Comparison of ENCODE assay signal across 8 mouse cellular contexts in the genomic region with DNA sequence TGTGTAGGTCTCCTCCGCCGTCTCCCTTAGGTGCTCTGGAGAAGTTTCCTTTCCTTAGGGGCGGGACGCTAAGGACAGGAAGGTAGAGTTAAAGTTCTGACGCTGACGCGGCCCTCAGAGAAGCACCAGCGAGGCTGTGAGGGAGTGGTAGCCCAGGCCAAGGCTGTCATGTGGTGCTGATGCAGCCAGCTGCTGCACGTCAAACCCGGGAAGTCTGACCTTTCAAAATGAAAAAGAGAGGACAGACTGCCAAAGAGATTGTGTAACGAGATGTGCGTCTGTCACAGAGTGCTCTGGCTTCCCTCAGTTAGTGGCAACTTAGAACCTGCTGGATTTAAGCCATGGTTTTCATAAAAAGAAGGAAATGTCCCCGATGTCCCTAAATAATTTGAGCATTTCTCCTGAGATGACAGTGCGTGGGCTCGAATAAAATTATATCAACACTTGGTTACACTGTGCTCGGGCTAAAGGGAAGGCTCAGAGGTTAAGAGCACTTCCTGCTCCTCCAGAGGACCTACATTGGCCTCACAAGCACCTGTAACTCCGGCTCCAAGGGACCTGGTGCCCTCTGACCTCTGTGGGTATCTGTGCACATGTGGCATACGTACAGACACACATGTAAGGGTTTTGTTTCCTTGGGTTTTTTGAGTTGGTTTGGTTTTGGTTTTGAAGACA. TPM values are rescaled to one million over a fixed set of nuclear protein-coding genes. Genes with fewer than 3 reads are reported as not detected.
DNase-seq lines count a peak whose midpoint lies in the region.

No protein-coding gene starts in this region.

- intact Hi-C loops in heart, postnatal 36 days (cut with DNase I) = loop anchor here (1.0 to 5.0 kb wide), 2 partner anchors 227 to 327 kb away; no protein-coding TSS in a partner anchor

- DNase-seq in layer of hippocampus, adult 18-20 months (ENCODE audit: low spot score in 2 of 2) = peak; percentile 54 to 78
- no peak for DNase-seq in layer of hippocampus, postnatal 25 days (ENCODE audit: extremely low spot score in 1 of 2, low spot score in 1 of 2)
- DNase-seq in adrenal gland, postnatal 25 days = peak; percentile 74
- DNase-seq in heart, postnatal 36 days = peak; percentile 73 to 75
- DNase-seq in lung, postnatal 14 days = peak; percentile 64
- no peak for DNase-seq in B cell, adult 2 months
- DNase-seq in thymus, postnatal 14 days = no peak
- DNase-seq in thymus, adult 18-20 months = no peak

RNA-seq across cellular contexts. Expression of gene Arpc3, which starts 9.1 kb away (rescaled TPM):
- total RNA-seq in layer of hippocampus, adult 18-20 months (2021) = 100 to 1,000 TPM; 255 to 271 TPM
- 100 to 1,000 TPM; 285 to 290 TPM for total RNA-seq in layer of hippocampus, postnatal 25 days (2021)
- total RNA-seq in adrenal gland, postnatal 25 days (2021) = 218 and 290 TPM in 2 replicates
- total RNA-seq in heart, postnatal 36 days (2021) = 100 to 1,000 TPM in 1 of 2 experiments, 10 to 100 TPM in 1; 99.6 to 103 TPM

RNA-seq across cellular contexts. Expression of gene Anapc7, which starts 20.7 kb away (rescaled TPM):
- total RNA-seq in layer of hippocampus, adult 18-20 months (2021) = 10 to 100 TPM; 30.6 to 34.9 TPM
- total RNA-seq in layer of hippocampus, postnatal 25 days (2021) = 10 to 100 TPM; 27.6 to 28.1 TPM
- 43.6 and 46.0 TPM in 2 replicates for total RNA-seq in adrenal gland, postnatal 25 days (2021)
- total RNA-seq in heart, postnatal 36 days (2021) = 10 to 100 TPM; 31.7 to 35.1 TPM

RNA-seq across cellular contexts. Expression of gene Fam216a, which starts 28.6 kb away (rescaled TPM):
- total RNA-seq in layer of hippocampus, adult 18-20 months (2021) = 10 to 100 TPM; 74.6 to 84.3 TPM
- total RNA-seq in layer of hippocampus, postnatal 25 days (2021) = 10 to 100 TPM; 73.8 to 78.8 TPM
- 31.3 and 32.1 TPM in 2 replicates for total RNA-seq in adrenal gland, postnatal 25 days (2021)
- 10 to 100 TPM; 11.7 to 14.7 TPM for total RNA-seq in heart, postnatal 36 days (2021)

RNA-seq across cellular contexts. Expression of gene Gpn3, which starts 29.1 kb away (rescaled TPM):
- 10 to 100 TPM; 26.1 to 30.9 TPM for total RNA-seq in layer of hippocampus, adult 18-20 months (2021)
- total RNA-seq in layer of hippocampus, postnatal 25 days (2021) = 10 to 100 TPM; 26.4 to 28.2 TPM
- total RNA-seq in adrenal gland, postnatal 25 days (2021) = 38.2 and 42.6 TPM in 2 replicates
- 10 to 100 TPM; 26.6 to 30.6 TPM for total RNA-seq in heart, postnatal 36 days (2021)

RNA-seq across cellular contexts. Expression of gene Vps29, which starts 46.6 kb away (rescaled TPM):
- 100 to 1,000 TPM; 163 to 183 TPM for total RNA-seq in layer of hippocampus, adult 18-20 months (2021)
- 100 to 1,000 TPM; 206 to 217 TPM for total RNA-seq in layer of hippocampus, postnatal 25 days (2021)
- 123 and 135 TPM in 2 replicates for total RNA-seq in adrenal gland, postnatal 25 days (2021)
- total RNA-seq in heart, postnatal 36 days (2021) = 10 to 100 TPM; 94.4 to 97.5 TPM

Comparison
In these comparisons a context has a peak if more than half of its experiments do, and no peak if none do; other contexts are left out.
1. DNase-seq: peak in layer of hippocampus, adult 18-20 months (2 of 2), adrenal gland, postnatal 25 days (single experiment), heart, postnatal 36 days (2 of 2) and lung, postnatal 14 days (single experiment); none in layer of hippocampus, postnatal 25 days (0 of 2), B cell, adult 2 months (0 of 2), thymus, postnatal 14 days (single experiment) and thymus, adult 18-20 months (0 of 2).